Mouse (Mus musculus): Measurements from ENCODE around the gene Efnb2. TPM values are rescaled to one million over a fixed set of nuclear protein-coding genes. Genes with fewer than 3 reads are reported as not detected.
A peak's percentile ranks its signal among the peaks of the same experiment; 100 is the strongest.

Efnb2 gene
- 11.4 and 15.8 TPM in 2 replicates for polyA plus RNA-seq (2015; fragmentation: Nextera tagmentation; extraction: Ambion mirVana)

DNA sequence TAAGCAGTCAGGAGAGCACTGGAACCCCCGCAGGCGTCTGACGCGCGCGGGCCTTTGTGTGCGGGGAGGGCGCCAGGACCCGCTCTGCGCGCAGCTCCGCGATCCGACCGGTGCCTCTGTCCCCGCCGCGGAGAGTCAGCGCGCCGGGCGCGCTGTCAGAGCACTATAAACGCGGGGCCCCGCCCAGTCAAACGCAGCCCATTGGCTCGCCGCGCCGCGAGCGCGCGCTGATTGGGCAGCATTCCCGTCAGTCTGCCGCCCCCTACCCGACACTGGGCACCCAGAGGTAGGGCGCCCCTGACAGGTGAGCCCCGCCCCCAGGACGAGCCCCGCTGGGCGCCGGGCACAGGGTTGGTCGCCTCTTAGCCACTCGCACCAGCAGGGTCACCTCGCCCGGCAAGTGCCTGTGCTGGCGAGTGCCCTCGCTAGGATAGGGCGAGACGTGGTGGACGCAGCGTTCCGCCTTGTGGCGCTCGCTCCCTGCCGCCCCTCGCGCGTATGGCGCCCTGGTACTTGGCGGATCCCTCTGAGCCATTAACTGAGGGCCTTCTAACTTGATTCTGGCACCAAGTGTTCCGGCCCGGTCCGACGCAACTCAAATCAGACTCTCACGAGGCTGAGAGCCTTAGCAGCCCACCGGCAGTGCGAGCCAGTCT, at the start of gene Efnb2:
Gene Efnb2, minus strand, starts transcription at position 140 of the 656 bp plus-strand sequence.
- peak; percentile 90 for ATAC-seq (replicated peaks; ENCODE audit: insufficient number of reproducible peaks, insufficient read depth, low FRiP score, low read depth)
- WGBS, result under 1% methylated on average over 69 of the region's 70 CpGs
- H3K4me3 ChIP-seq, result peak within 1 kb of the TSS; percentile 94

DNA sequence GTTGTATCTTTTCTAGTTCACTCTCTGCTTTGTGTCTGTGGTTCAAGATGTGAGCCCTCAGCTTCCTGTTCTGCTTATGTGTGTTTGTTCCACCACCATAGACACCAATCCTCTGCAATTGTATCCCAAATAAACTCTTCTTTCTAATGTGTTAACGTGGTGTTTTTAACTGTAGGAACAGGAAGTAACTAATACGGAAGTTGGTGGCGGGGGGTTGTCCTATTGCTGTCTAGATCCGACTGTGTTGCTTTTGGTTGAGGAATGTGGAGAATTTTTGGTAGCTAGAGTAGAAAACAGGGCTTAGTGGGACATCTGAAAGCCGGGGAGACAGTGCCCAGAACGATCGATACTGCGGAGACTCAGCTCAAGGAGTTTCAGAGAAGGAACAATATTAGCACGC, 43.8 kb upstream of the Efnb2 start:
- Histone ChIP-seq H3K9me3 (replicated peaks) (no peaks in the 10 kb centered on the region), H3K36me3 (no peaks in the 10 kb centered on the region), H3K27ac (no peak overlapping the region), H3K4me2 (no peak overlapping the region), H3K9ac (no peak overlapping the region), H3K4me3 (no peak overlapping the region), H3K4me1 (replicated peaks) (no peaks in the 10 kb centered on the region), H3K27me3 (no peaks in the 10 kb centered on the region)
- ATAC-seq (replicated peaks; ENCODE audit: insufficient number of reproducible peaks, insufficient read depth, low FRiP score, low read depth), result no peak
- WGBS, result 53% methylated on average over 9 of the region's 9 CpGs

More for the DNA sequence above, at the start of gene Efnb2:
- peaks cover 18% of the 10 kb centered on the region for H3K4me1 ChIP-seq (replicated peaks)
- H3K9me3 ChIP-seq (replicated peaks), result no peaks in the 10 kb centered on the region
- peak within 1 kb of the TSS; percentile 83 for H3K27ac ChIP-seq
- H3K27me3 ChIP-seq, result no peaks in the 10 kb centered on the region
- peak within 1 kb of the TSS; percentile 93 for H3K4me2 ChIP-seq
- peaks cover 3% of the 10 kb centered on the region; the same call in 1 of the 2 replicates for H3K36me3 ChIP-seq
- H3K9ac ChIP-seq, result peak within 1 kb of the TSS; percentile 92

DNA sequence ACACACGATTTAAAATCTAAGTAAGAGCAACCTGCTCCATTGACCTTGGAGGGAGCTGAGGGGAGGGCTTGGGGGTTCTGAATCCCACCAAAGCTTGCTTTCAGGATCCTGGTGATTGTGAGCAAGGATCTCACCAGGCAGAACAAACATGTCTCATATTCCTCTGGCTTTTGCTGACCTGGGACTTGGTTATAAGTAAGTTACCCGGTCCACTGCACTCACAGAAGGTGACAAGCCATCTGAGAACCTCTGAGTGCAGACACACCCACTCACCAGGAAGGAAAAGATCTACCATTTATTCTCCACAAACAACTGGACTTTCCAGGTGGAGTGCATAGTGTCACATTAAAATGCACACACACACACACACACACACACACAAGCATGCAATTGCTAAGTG, 42.6 kb upstream of the Efnb2 start:
- no peaks in the 10 kb centered on the region for H3K4me1 ChIP-seq (replicated peaks)
- 64% methylated on average over 2 of the region's 2 CpGs for WGBS
- no peak for ATAC-seq (replicated peaks; ENCODE audit: insufficient number of reproducible peaks, insufficient read depth, low FRiP score, low read depth)
- no peak overlapping the region for H3K4me3 ChIP-seq
- H3K9me3 ChIP-seq (replicated peaks), result no peaks in the 10 kb centered on the region
- no peak overlapping the region for H3K9ac ChIP-seq
- no peak overlapping the region for H3K4me2 ChIP-seq
- H3K27ac ChIP-seq, result no peak overlapping the region
- H3K36me3 ChIP-seq, result no peaks in the 10 kb centered on the region
- no peaks in the 10 kb centered on the region for H3K27me3 ChIP-seq

DNA sequence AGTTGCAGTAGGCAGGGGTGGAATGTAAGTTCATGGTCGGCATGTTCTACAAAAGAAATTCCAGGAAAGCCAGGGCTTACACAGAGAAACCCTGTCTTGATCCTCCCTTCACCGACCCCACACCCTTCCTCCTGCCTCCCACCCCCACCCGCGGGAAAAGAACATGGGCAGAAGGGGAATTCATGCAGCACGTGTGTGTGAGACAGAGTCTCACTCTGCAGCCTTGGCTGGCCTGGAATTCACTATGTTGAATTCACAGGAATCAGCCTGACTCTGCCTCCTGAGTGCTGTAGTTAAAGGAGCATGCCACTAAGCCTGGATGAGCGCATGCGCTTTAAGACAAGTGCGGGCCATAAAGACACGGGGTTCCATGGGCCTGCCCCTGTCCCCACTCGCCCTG, 39.8 kb upstream of the Efnb2 start:
- H3K27me3 ChIP-seq, result no peaks in the 10 kb centered on the region

DNA sequence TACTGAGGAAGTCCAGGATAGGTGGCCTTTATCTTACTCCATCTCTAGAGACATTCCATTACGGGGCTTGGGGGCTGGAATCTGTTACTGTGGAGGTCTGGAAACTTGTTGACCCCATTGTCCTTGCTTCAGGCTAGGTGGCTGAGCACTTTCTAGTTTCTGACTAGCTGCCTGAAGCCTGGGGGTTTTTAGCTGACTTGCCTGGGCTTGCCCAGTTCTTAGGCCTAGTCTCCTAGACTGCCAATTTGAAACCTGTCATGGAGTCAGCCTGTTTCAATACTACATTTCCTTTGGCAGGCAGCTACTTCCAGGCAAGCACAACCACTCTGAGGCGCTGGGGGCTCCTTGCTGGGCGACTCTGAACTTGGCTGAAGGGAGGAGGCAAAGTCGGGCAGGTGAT, 39.2 kb upstream of the Efnb2 start:
- Histone ChIP-seq H3K36me3 (no peaks in the 10 kb centered on the region), H3K4me3 (no peak overlapping the region), H3K4me1 (replicated peaks) (no peaks in the 10 kb centered on the region), H3K4me2 (no peak overlapping the region), H3K9ac (no peak overlapping the region), H3K27me3 (no peaks in the 10 kb centered on the region), H3K9me3 (replicated peaks) (no peaks in the 10 kb centered on the region), H3K27ac (no peak overlapping the region)
- no peak for ATAC-seq (replicated peaks; ENCODE audit: insufficient number of reproducible peaks, insufficient read depth, low FRiP score, low read depth)
- WGBS, result 73% methylated on average over 4 of the region's 4 CpGs

More for the DNA sequence above, 39.8 kb upstream of the Efnb2 start:
- no peak for ATAC-seq (replicated peaks; ENCODE audit: insufficient number of reproducible peaks, insufficient read depth, low FRiP score, low read depth)
- 92% methylated on average over 10 of the region's 10 CpGs for WGBS
- H3K4me3 ChIP-seq, result no peak overlapping the region
- no peak overlapping the region for H3K9ac ChIP-seq
- no peaks in the 10 kb centered on the region for H3K9me3 ChIP-seq (replicated peaks)
- no peak overlapping the region for H3K27ac ChIP-seq
- no peak overlapping the region for H3K4me2 ChIP-seq
- no peaks in the 10 kb centered on the region for H3K36me3 ChIP-seq
- no peaks in the 10 kb centered on the region for H3K4me1 ChIP-seq (replicated peaks)

DNA sequence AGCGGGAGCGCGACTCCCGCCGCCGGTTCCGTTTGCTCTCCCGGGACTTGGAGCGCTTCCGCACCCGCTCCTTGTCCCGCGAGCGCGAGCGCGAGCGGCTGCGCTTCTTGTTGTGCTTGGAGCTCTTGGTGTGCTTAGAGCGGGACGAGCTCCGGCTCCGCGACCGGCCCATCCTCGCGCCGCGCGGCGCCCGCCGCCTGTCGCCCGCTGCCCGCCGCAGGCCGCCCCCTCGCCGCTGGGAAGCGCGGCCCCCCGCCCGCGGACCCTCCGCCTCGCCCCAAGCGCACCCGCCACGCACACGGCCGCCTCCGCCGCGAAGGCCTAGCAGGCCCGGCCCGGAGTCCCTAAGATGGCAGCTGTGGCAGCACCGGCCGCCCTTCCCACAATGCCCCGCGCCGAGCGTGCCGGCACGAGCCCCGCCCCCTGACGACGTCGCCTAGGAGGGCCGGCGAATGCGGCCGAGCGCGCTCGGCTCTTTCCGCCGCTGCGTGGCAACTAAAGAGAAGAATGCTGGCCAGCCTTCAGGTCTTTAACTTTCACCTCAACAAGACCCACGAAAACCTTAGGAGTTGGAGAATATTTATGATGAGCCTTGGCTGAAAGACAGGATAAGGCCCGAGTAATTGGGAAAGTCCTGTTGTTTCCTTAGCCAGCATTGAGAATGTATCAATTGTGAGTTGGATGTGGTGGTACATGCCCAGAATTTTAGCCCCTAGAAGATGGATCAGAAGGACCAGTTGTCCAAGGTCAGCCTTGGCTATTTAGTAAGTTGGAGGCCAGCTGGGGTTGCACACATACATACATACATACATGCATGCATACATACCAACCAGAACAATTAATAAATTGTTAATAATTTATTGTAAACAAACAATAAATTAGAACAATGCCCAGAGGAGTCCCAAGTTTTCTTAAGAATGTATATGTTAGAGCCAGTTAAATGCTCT, 29.4 kb upstream of the Efnb2 start, which contains the start of gene Arglu1:
Gene Arglu1, minus strand, starts transcription at position 376 of the 947 bp plus-strand sequence.
- under 1% methylated on average over 63 of the region's 81 CpGs for WGBS
- Histone ChIP-seq H3K9ac (peak within 1 kb of the TSS; percentile 98), H3K9me3 (replicated peaks) (no peaks in the 10 kb centered on the region), H3K27me3 (no peaks in the 10 kb centered on the region), H3K4me3 (peak within 1 kb of the TSS; percentile 85), H3K4me2 (peak within 1 kb of the TSS; percentile 82), H3K36me3 (no peaks in the 10 kb centered on the region), H3K4me1 (replicated peaks) (peaks cover 35% of the 10 kb centered on the region), H3K27ac (peak within 1 kb of the TSS; percentile 96)
- ATAC-seq (replicated peaks; ENCODE audit: insufficient number of reproducible peaks, insufficient read depth, low FRiP score, low read depth), result peak; percentile 95

DNA sequence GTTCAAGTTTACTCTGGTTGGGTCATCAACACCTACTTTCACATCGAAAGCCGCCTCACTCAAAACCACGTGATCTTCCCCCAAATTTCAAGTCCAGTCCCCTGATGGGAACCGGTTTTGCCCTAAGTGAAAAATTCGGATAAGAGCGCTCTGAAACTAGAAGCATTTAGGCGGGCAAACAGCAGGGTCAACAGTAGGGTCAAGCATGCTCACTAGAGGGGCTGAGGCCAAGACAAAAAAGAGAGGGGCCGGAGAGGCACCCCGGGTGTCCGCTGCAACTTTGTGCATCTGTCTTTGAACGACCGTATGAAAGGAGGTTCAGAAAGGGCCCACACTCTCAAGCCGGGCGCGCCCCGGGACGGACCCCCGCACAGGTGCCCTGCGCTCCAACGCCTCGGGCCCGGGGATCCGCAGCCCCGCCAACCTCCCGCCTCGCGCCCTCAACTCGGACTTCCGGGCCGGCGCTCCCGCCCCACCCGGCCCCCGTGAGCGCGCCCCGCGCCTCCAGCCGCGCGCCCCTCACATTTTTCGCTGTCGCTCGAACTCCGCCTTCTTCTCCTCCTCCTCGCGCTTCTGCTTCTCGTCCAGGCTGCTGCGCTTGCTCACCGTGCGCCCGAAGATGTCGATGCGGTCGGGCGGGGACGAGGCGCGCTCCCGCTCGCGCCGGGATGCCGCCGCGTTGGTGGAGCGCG, 28.6 kb upstream of the Efnb2 start:
- 0% methylated on average over 68 of the region's 68 CpGs for WGBS

DNA sequence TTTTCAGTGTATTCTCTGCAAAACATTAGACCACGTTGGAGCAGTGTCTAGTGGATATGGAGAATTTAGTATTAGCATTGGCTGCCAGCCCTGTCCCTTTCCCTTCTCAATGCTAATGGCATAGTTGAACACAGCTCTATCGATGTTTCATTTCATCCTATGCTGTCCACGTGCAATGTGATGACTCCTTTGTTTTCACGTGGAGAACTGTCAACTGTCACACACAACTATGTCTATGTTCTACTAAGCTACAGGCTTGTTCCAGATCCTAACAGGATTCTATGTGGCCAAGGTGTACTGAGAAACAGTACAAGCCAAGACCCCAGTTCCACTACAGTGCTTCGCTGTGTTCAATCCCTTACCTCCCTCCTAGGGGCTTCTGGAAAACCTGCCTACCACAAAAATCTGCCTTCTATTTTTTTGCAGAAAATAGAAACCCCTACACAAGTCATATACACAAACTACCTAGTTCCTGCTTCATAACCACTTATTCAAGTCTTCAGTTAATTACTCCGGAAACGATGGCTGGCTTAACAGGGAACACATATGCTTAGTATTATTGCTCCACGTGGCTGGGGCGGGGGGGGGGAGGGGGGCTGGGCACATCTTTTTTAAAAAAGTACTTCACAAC, 27.9 kb upstream of the Efnb2 start:
- peak overlapping the region; percentile 98 for H3K9ac ChIP-seq
- peak overlapping the region; percentile 96; the same call in 1 of the 2 replicates for H3K27ac ChIP-seq
- no peaks in the 10 kb centered on the region for H3K9me3 ChIP-seq (replicated peaks)
- H3K4me2 ChIP-seq, result peak overlapping the region; percentile 82
- ATAC-seq (replicated peaks; ENCODE audit: insufficient number of reproducible peaks, insufficient read depth, low FRiP score, low read depth), result no peak
- no peaks in the 10 kb centered on the region for H3K36me3 ChIP-seq
- peak overlapping the region; percentile 85 for H3K4me3 ChIP-seq
- WGBS, result 7% methylated on average over 9 of the region's 9 CpGs
- no peaks in the 10 kb centered on the region for H3K27me3 ChIP-seq
- H3K4me1 ChIP-seq (replicated peaks), result peaks cover 39% of the 10 kb centered on the region

More for the DNA sequence above, 28.6 kb upstream of the Efnb2 start:
- peaks cover 37% of the 10 kb centered on the region for H3K4me1 ChIP-seq (replicated peaks)
- H3K9me3 ChIP-seq (replicated peaks), result no peaks in the 10 kb centered on the region
- H3K27me3 ChIP-seq, result no peaks in the 10 kb centered on the region
- peak overlapping the region; percentile 98 for H3K9ac ChIP-seq
- H3K36me3 ChIP-seq, result no peaks in the 10 kb centered on the region
- H3K27ac ChIP-seq, result peak overlapping the region; percentile 96
- peak overlapping the region; percentile 82 for H3K4me2 ChIP-seq
- ATAC-seq (replicated peaks; ENCODE audit: insufficient number of reproducible peaks, insufficient read depth, low FRiP score, low read depth), result peak; percentile 70
- H3K4me3 ChIP-seq, result peak overlapping the region; percentile 85

DNA sequence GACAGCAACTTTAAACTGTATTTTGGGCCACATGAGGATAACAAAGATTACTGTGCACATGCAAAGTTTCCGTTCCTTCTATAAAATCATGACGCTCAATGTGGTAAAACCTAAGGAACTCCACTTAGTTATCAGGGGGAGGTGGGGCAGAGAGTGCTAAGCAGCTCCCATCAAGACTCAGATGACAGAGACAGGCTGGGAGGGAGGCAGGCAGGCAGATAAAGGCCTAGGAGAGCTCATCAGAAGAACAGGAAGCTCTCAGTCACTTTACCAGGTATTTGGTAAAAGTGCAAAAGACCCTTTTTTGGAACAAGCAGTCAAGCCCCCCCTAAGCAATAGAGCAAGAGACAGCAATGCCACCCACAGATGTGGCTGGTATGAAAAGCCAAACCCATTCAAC, 24.5 kb upstream of the Efnb2 start:
- H3K27ac ChIP-seq, result no peak overlapping the region
- H3K4me3 ChIP-seq, result no peak overlapping the region
- H3K9me3 ChIP-seq (replicated peaks), result no peaks in the 10 kb centered on the region
- 0 out of 2 replicates have a peak overlapping the region, but pooled peaks have one; percentile 10 for H3K4me2 ChIP-seq
- 24% methylated on average over 2 of the region's 2 CpGs for WGBS
- peaks cover 46% of the 10 kb centered on the region for H3K4me1 ChIP-seq (replicated peaks)
- H3K36me3 ChIP-seq, result peaks cover 23% of the 10 kb centered on the region
- ATAC-seq (replicated peaks; ENCODE audit: insufficient number of reproducible peaks, insufficient read depth, low FRiP score, low read depth), result no peak
- H3K27me3 ChIP-seq, result no peaks in the 10 kb centered on the region
- H3K9ac ChIP-seq, result no peak overlapping the region

DNA sequence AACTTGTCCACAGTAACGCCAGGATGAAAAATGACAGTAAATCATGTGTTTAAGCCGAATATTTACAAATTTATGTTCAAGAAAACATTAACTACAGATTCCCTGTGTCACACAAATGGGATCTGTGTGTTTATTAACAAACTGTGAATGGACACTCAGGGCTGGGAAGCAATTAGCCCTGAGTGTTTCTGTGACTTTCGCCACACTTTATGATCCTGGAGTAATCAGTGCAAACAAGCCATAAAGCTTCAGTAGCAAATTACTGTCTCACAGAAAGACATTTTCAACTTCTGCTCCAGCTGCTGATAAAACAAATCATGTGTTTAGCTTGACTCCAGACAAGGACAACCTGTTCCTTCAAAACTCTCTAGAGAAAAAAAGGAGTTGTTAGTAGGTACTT, 21.7 kb upstream of the Efnb2 start:
- Histone ChIP-seq H3K27me3 (no peaks in the 10 kb centered on the region), H3K4me2 (no peak overlapping the region), H3K36me3 (peaks cover 46% of the 10 kb centered on the region), H3K9ac (no peak overlapping the region), H3K4me1 (replicated peaks) (peaks cover 31% of the 10 kb centered on the region), H3K9me3 (replicated peaks) (no peaks in the 10 kb centered on the region), H3K27ac (no peak overlapping the region), H3K4me3 (no peak overlapping the region)
- 88% methylated on average over 3 of the region's 3 CpGs for whole genome bisulfite sequencing
- ATAC-seq (replicated peaks; ENCODE audit: insufficient number of reproducible peaks, insufficient read depth, low FRiP score, low read depth), result no peak

Data from heart, embryonic 15.5 days (tissue).